Mouse (Mus musculus): ENCODE results near the gene Sdhc. TPM values are rescaled to one million over a fixed set of nuclear protein-coding genes. Genes with fewer than 3 reads are reported as not detected.
A peak's percentile ranks its signal among the peaks of the same experiment; 100 is the strongest.
"Not testable (repeated sequence)": the region's sequence is repeated elsewhere in the genome, so short reads cannot be mapped to it uniquely, and the experiment has no call there.

Gene Sdhc
- total and polyA plus RNA-seq, 3 experiments = 1,025 to 1,288 (median 1,087) TPM

GRCm38 (mm10) chr1:171096110-171096964, 54.1 kb downstream of the Sdhc start:
- intact Hi-C loops (cut with DNase I) = no loop called here
- TF ChIP-seq CTCF (IDR thresholded peaks at IDR 0.05) = no peak
- TF ChIP-seq POLR2A (IDR thresholded peaks at IDR 0.05; ENCODE audit: insufficient read depth, low read depth, low read length) = no peak
- no peak for TF ChIP-seq EP300 (IDR thresholded peaks at IDR 0.05; ENCODE audit: insufficient read depth, low read depth, low read length)

DNA sequence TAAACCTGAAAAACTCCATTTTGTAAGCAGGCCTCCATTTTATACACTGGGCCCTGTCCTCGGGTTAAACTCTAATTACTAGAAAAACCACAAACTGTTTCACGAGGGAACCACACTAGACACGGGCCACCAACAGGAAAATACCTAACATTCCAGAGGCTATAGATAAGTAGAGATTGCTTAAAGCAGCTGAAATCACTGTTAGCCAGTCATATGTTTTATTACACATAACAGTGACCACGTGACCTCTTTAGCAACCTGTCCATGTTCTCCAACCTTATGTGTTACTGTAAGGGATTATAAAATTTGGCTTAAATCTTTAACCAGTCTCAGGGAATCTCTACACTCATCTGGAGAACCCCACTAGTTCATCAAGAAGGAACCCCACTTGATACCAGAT, 56.0 kb downstream of the Sdhc start:
- H3K4me1 ChIP-seq (ENCODE audit: control insufficient read depth, insufficient read depth, low read length) = no peaks in the 10 kb centered on the region
- intact Hi-C loops (cut with DNase I) = no loop called here
- H3K79me2 ChIP-seq (replicated peaks; ENCODE audit: control insufficient read depth, insufficient read depth, low read length) = no peaks in the 10 kb centered on the region

More at GRCm38 (mm10) chr1:171096110-171096964, 54.1 kb downstream of the Sdhc start:
- Histone ChIP-seq H3K27ac (no peak overlapping the region), H3K9ac (ENCODE audit: low read depth, low read length) (no peak overlapping the region), H3K4me3 (no peak overlapping the region), H3K27me3 (ENCODE audit: control insufficient read depth, insufficient read depth, low read length) (no peaks in the 10 kb centered on the region), H3K79me2 (replicated peaks; ENCODE audit: control insufficient read depth, insufficient read depth, low read length) (no peaks in the 10 kb centered on the region), H3K4me1 (ENCODE audit: control insufficient read depth, insufficient read depth, low read length) (no peaks in the 10 kb centered on the region), H3K36me3 (ENCODE audit: control insufficient read depth, insufficient read depth, low read length) (no peaks in the 10 kb centered on the region)
- DNase-seq = no peak
- WGBS = 31% methylated on average over 10 of the region's 10 CpGs

DNA sequence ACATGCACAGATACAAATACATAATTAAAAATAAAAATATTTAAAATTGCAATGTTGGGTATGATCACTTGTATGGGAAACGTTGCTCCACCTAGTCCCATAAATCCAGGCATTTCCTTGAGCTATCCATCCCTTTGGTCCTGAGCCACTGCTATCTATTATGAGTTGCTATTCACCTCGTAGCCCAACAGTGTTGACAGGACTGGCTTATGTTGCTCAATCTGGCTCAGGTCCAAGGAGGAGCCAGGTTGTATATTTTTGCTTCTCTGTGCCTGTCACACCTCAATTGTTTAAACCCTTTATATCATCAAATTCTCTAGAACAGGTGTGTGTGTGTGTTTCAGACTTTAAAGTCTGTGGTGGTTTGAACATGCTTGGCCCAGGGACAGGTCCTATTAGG, 59.6 kb downstream of the Sdhc start:
- Histone ChIP-seq H3K9ac (ENCODE audit: low read depth, low read length) (no peak overlapping the region), H3K4me1 (ENCODE audit: control insufficient read depth, insufficient read depth, low read length) (no peaks in the 10 kb centered on the region; the same call in 1 of the 2 replicates), H3K27ac (no peak overlapping the region), H3K4me3 (no peak overlapping the region), H3K27me3 (ENCODE audit: control insufficient read depth, insufficient read depth, low read length) (peaks cover 2% of the 10 kb centered on the region), H3K79me2 (replicated peaks; ENCODE audit: control insufficient read depth, insufficient read depth, low read length) (no peaks in the 10 kb centered on the region), H3K36me3 (ENCODE audit: control insufficient read depth, insufficient read depth, low read length) (no peaks in the 10 kb centered on the region)
- WGBS = 48% methylated on average over 2 of the region's 2 CpGs
- TF ChIP-seq POLR2A (IDR thresholded peaks at IDR 0.05; ENCODE audit: insufficient read depth, low read depth, low read length) (no peak), CTCF (IDR thresholded peaks at IDR 0.05) (no peak), EP300 (IDR thresholded peaks at IDR 0.05; ENCODE audit: insufficient read depth, low read depth, low read length) (no peak)
- intact Hi-C loops (cut with DNase I) = no loop called here
- no peak for DNase-seq

More for the DNA sequence above, 56.0 kb downstream of the Sdhc start:
- Histone ChIP-seq H3K4me3 (no peak overlapping the region), H3K9ac (ENCODE audit: low read depth, low read length) (no peak overlapping the region), H3K27me3 (ENCODE audit: control insufficient read depth, insufficient read depth, low read length) (no peaks in the 10 kb centered on the region), H3K27ac (no peak overlapping the region), H3K36me3 (ENCODE audit: control insufficient read depth, insufficient read depth, low read length) (no peaks in the 10 kb centered on the region)
- DNase-seq = no peak
- 54% methylated on average over 4 of the region's 4 CpGs for WGBS
- TF ChIP-seq EP300 (IDR thresholded peaks at IDR 0.05; ENCODE audit: insufficient read depth, low read depth, low read length) = no peak
- no peak for TF ChIP-seq CTCF (IDR thresholded peaks at IDR 0.05)
- no peak for TF ChIP-seq POLR2A (IDR thresholded peaks at IDR 0.05; ENCODE audit: insufficient read depth, low read depth, low read length)

DNA sequence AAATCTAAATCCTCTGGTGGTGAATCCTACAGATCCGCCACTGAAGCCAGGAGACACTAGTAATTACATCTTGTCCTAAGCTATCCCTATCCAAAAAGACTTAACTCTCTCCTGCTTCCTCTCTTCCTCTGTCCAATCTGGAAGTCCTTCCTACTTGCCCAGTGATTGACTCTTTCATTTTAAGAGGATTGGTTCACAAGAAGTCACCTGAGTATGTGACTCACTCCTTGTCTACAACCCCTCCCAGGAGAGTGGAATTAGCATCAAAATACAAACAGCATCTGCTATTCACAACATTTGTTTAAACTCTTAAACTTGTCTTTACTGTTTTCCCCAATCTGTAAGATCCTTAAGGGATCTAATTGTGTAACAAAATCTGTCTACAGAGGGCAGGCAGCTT, 60.5 kb downstream of the Sdhc start:
- no peak overlapping the region for H3K27ac ChIP-seq
- H3K4me1 ChIP-seq (ENCODE audit: control insufficient read depth, insufficient read depth, low read length) = no peaks in the 10 kb centered on the region; the same call in 1 of the 2 replicates
- TF ChIP-seq POLR2A (IDR thresholded peaks at IDR 0.05; ENCODE audit: insufficient read depth, low read depth, low read length) (no peak), EP300 (IDR thresholded peaks at IDR 0.05; ENCODE audit: insufficient read depth, low read depth, low read length) (no peak), CTCF (IDR thresholded peaks at IDR 0.05) (no peak)
- intact Hi-C loops (cut with DNase I) = no loop called here
- no peaks in the 10 kb centered on the region for H3K36me3 ChIP-seq (ENCODE audit: control insufficient read depth, insufficient read depth, low read length)
- DNase-seq = no peak
- H3K27me3 ChIP-seq (ENCODE audit: control insufficient read depth, insufficient read depth, low read length) = peaks cover 4% of the 10 kb centered on the region
- no peaks in the 10 kb centered on the region for H3K79me2 ChIP-seq (replicated peaks; ENCODE audit: control insufficient read depth, insufficient read depth, low read length)
- WGBS = 88% methylated on average over 1 of the region's 1 CpGs
- H3K4me3 ChIP-seq = no peak overlapping the region
- H3K9ac ChIP-seq (ENCODE audit: low read depth, low read length) = no peak overlapping the region

- H3K9ac ChIP-seq (ENCODE audit: low read depth, low read length); H3K79me2 ChIP-seq (replicated peaks; ENCODE audit: control insufficient read depth, insufficient read depth, low read length); intact Hi-C loops (cut with DNase I); H3K27ac ChIP-seq; H3K27me3 ChIP-seq (ENCODE audit: control insufficient read depth, insufficient read depth, low read length); H3K4me3 ChIP-seq; DNase-seq; H3K4me1 ChIP-seq (ENCODE audit: control insufficient read depth, insufficient read depth, low read length); H3K36me3 ChIP-seq (ENCODE audit: control insufficient read depth, insufficient read depth, low read length): not testable (repeated sequence)
- 6% methylated on average over 10 of the region's 10 CpGs for WGBS
Measured at GRCm38 (mm10) chr1:171088237-171088869, 62.0 kb downstream of the Sdhc start.

GRCm38 (mm10) chr1:171085718-171086117, 64.7 kb downstream of the Sdhc start:
- H3K36me3 ChIP-seq (ENCODE audit: control insufficient read depth, insufficient read depth, low read length) = no peaks in the 10 kb centered on the region
- H3K27me3 ChIP-seq (ENCODE audit: control insufficient read depth, insufficient read depth, low read length) = peaks cover 4% of the 10 kb centered on the region
- TF ChIP-seq EP300 (IDR thresholded peaks at IDR 0.05; ENCODE audit: insufficient read depth, low read depth, low read length) = no peak
- no peaks in the 10 kb centered on the region for H3K79me2 ChIP-seq (replicated peaks; ENCODE audit: control insufficient read depth, insufficient read depth, low read length)
- intact Hi-C loops (cut with DNase I) = no loop called here
- H3K9ac ChIP-seq (ENCODE audit: low read depth, low read length) = no peak overlapping the region
- no peak overlapping the region for H3K4me3 ChIP-seq
- WGBS = 3% methylated on average over 26 of the region's 26 CpGs
- H3K4me1 ChIP-seq (ENCODE audit: control insufficient read depth, insufficient read depth, low read length) = no peaks in the 10 kb centered on the region; the same call in 1 of the 2 replicates
- no peak overlapping the region for H3K27ac ChIP-seq
- DNase-seq = no peak

DNA sequence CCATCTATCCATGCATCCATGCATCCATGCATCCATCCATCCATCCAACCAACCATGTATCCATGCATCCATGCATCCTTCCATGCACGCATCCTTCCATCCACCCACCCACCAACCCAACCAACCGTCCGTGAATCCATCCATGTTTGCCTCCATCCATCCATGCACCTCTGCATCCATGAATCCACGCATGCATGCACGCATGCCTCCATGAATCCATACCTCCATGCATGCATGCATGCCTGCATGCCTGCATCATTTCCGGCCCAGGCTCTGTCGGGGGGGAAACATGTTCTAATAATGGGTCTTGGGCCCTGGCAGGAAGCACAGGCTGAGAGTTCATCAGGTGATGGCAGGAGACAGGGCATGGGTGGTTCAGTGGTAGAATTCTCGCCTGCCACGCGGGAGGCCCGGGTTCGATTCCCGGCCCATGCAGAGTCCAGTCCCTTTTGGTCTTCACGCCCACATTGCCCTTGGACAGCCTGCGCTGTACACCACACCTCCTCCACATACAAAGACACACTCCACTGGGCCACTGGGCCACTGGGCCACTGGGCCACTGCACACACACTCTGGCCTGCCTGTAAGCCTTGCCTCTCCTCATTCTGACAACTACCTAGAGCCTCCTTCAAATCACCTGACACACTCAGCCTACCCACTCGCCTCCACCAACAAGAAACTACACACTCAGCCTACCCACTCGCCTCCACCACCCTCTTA, 68.7 kb downstream of the Sdhc start:
- WGBS = 36% methylated on average over 12 of the region's 17 CpGs
- intact Hi-C loops (cut with DNase I); H3K27me3 ChIP-seq (ENCODE audit: control insufficient read depth, insufficient read depth, low read length); H3K79me2 ChIP-seq (replicated peaks; ENCODE audit: control insufficient read depth, insufficient read depth, low read length); H3K4me1 ChIP-seq (ENCODE audit: control insufficient read depth, insufficient read depth, low read length); H3K9ac ChIP-seq (ENCODE audit: low read depth, low read length); H3K4me3 ChIP-seq; H3K36me3 ChIP-seq (ENCODE audit: control insufficient read depth, insufficient read depth, low read length); H3K27ac ChIP-seq: not testable (repeated sequence)
- peak in 1 of 2 experiments; percentile 53 for DNase-seq

DNA sequence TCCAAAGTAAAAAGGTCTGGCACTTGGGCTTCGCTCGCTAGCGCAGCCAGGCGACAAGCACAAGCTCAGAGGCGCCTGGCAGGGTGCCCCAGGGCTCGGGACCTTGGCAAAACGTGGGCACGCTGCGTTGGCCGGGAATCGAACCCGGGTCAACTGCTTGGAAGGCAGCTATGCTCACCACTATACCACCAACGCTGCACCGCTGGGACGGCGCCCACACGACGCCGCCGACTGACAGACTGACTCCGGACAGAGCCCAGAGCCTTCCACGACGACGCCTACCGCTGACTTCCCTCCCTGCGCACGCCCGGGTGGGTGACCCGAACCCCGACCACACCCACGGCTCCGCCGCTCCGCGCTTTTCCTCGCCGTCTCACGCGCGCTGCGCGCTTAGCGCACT, 70.6 kb downstream of the Sdhc start:
- H3K27me3 ChIP-seq (ENCODE audit: control insufficient read depth, insufficient read depth, low read length); H3K79me2 ChIP-seq (replicated peaks; ENCODE audit: control insufficient read depth, insufficient read depth, low read length); H3K27ac ChIP-seq; H3K4me1 ChIP-seq (ENCODE audit: control insufficient read depth, insufficient read depth, low read length); DNase-seq; intact Hi-C loops (cut with DNase I); H3K9ac ChIP-seq (ENCODE audit: low read depth, low read length); H3K4me3 ChIP-seq; H3K36me3 ChIP-seq (ENCODE audit: control insufficient read depth, insufficient read depth, low read length): not testable (repeated sequence)
- WGBS = no CpG with 5 or more reads among the region's 43 CpGs

All from heart, adult 2 months (tissue).